Mouse (Mus musculus) lung, postnatal 0 days (tissue): ENCODE measurements around the gene Gm10192.
"Not testable (repeated sequence)": the region's sequence is repeated elsewhere in the genome, so short reads cannot be mapped to it uniquely, and the experiment has no call there.

ENCODE experiments used
- CTCF ChIP-seq: IDR thresholded peaks from 2 replicates; pipeline ENCODE4 v1.5.1; 2016; ENCODE audit warnings: antibody characterized with exemption, mild to moderate bottlenecking
- EP300 ChIP-seq: IDR thresholded peaks from 2 replicates; pipeline ENCODE4 v1.6.1; 2016; ENCODE audit warnings: antibody characterized with exemption, mild to moderate bottlenecking, control low read depth

DNA sequence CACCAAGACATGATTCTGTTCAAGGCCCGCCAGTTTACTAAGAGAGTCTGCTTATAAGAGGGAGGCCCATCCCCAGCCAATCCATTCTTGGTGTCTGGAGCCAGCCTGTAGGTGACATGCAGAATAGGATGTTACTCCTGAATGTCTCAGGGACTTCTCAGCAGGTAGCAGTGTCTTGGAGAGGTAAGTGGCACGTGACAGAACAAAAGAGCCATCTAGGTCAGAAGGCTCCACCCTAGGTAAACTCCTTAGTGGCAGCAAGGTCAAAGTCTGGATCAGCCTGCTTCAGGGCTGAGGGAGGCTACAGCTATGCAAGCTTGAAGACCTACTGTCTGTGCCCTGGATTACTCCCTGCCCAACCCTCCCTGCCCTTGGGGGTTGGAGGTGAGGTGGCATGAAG, 20.0 kb upstream of the Gm10192 start:
- not testable (repeated sequence) for TF ChIP-seq EP300, CTCF
